Mouse (Mus musculus): ENCODE results near the gene Trim33. TPM values are rescaled to one million over a fixed set of nuclear protein-coding genes. Genes with fewer than 3 reads are reported as not detected.

Trim33 gene
- total and polyA plus RNA-seq, 3 experiments = 20.2 to 30.4 TPM; not detected in 1

- TF ChIP-seq UBTF (IDR thresholded peaks at IDR 0.05; ENCODE audit: borderline replicate concordance, insufficient read depth, low read depth, low read length) (no peak), MYC (IDR thresholded peaks at IDR 0.05; ENCODE audit: low read depth, low read length) (no peak), KAT2A (conservative IDR thresholded peaks at IDR 0.05; ENCODE audit: low read depth, low read length) (no peak), ELF1 (IDR thresholded peaks at IDR 0.05; ENCODE audit: low read depth, low read length) (no peak), MYB (IDR thresholded peaks at IDR 0.05; ENCODE audit: low read depth, low read length) (no peak), CHD2 (IDR thresholded peaks at IDR 0.05; ENCODE audit: low read length) (no peak), SMC3 (IDR thresholded peaks at IDR 0.05; ENCODE audit: low read depth, low read length) (no peak), ZC3H11A (IDR thresholded peaks at IDR 0.05; ENCODE audit: low read depth, low read length) (no peak), MEF2A (IDR thresholded peaks at IDR 0.05; ENCODE audit: extremely low read depth, insufficient replicate concordance, low read depth, low read length, poor library complexity, severe bottlenecking) (no peak), MAFK (IDR thresholded peaks at IDR 0.05; ENCODE audit: borderline replicate concordance, low read depth, low read length) (no peak), GABPA (IDR thresholded peaks at IDR 0.05; ENCODE audit: low read depth, low read length) (no peak), ZNF384 (IDR thresholded peaks at IDR 0.05; ENCODE audit: low read depth, low read length) (no peak), POLR2A (IDR thresholded peaks at IDR 0.05; ENCODE audit: control insufficient read depth in 1 of 2, insufficient read depth in 1 of 2, low read depth in 1 of 2, low read length in 2 of 2, poor library complexity in 1 of 2) (no peak), ZMIZ1 (IDR thresholded peaks at IDR 0.05; ENCODE audit: low read depth, low read length) (no peak), MAZ (IDR thresholded peaks at IDR 0.05; ENCODE audit: low read depth, low read length) (no peak), GATA1 (IDR thresholded peaks at IDR 0.05; ENCODE audit: low read depth, low read length) (no peak), TCF12 (IDR thresholded peaks at IDR 0.05; ENCODE audit: low read depth, low read length) (no peak), BHLHE40 (IDR thresholded peaks at IDR 0.05; ENCODE audit: borderline replicate concordance, low read depth, low read length) (no peak), MXI1 (IDR thresholded peaks at IDR 0.05; ENCODE audit: low read depth, low read length) (no peak), HCFC1 (IDR thresholded peaks at IDR 0.05; ENCODE audit: low read depth, low read length) (no peak)
- no peaks in the 10 kb centered on the region for H3K27me3 ChIP-seq (ENCODE audit: control insufficient read depth in 1 of 2, insufficient read depth in 2 of 2, low read length in 2 of 2)
- H3K4me3 ChIP-seq (ENCODE audit: control insufficient read depth in 1 of 2, insufficient read depth in 1 of 2, low read depth in 2 of 2, low read length in 2 of 2) = no peak overlapping the region
- DNase-seq (ENCODE audit: low read depth, low spot score) = no peak
- no peaks in the 10 kb centered on the region for H3K4me1 ChIP-seq (ENCODE audit: control insufficient read depth in 1 of 2, insufficient read depth in 2 of 2, low read length in 2 of 2)
- H3K9me3 ChIP-seq (replicated peaks; ENCODE audit: insufficient read depth, low read length) = no peaks in the 10 kb centered on the region
- H3K27ac ChIP-seq (ENCODE audit: control insufficient read depth, low read depth, low read length) = no peak overlapping the region
- H3K36me3 ChIP-seq (ENCODE audit: control insufficient read depth in 1 of 2, insufficient read depth in 2 of 2, low read length in 2 of 2) = no peaks in the 10 kb centered on the region
- no peaks in the 10 kb centered on the region for H3K79me2 ChIP-seq (ENCODE audit: control insufficient read depth, insufficient read depth, low read length, poor library complexity)
- H3K9ac ChIP-seq (ENCODE audit: control insufficient read depth, low read depth, low read length, poor library complexity, severe bottlenecking) = no peak overlapping the region
Observed at GRCm38 (mm10) chr3:103262802-103263417, 16.2 kb upstream of the Trim33 start.

Data from MEL (cell line).